Mouse (Mus musculus): ENCODE results near the gene Rap2b. TPM values are rescaled to one million over a fixed set of nuclear protein-coding genes. Genes with fewer than 3 reads are reported as not detected.
A peak's percentile ranks its signal among the peaks of the same experiment; 100 is the strongest.

The Rap2b gene
- total RNA-seq, 2 experiments from 2014 or later: 5.1 to 9.6 TPM

DNA sequence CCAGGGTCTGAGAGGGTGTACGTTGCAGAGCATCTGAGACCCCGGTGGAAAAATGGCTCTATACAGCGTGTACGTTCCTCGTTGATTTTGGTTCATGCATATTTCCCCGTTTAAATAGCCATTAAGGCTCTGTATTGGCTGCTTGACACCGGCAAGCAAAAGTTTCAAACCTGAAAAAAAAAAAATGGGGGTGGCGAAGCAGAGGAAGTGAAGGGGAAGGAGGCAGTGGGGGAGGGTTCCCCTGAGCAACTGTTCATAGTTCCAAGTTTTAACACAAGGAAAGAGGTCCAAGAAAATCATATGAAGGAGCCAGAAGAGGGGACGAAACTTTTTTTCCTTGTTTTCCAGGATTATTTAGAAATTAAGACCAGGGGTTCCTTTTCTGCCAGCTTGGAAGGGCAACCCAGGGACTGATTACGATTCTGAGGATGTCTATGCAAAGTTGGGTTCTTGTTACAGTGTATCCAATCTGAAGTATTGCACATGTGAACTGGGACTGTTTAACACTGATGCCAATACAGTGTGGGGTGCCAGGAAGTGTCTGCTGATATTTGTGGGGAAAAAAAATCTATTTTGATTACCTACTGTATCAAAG is 4.4 kb downstream of the Rap2b start, which contains the start of gene B430305J03Rik:
TSS of gene B430305J03Rik (minus strand) at position 173 of the 595 bp plus-strand sequence.
- no peak for ATAC-seq (replicated peaks; ENCODE audit: low FRiP score, low TSS enrichment, poor library complexity, severe bottlenecking)

GRCm38 (mm10) chr3:61368446-61368845 is 7.0 kb downstream of the Rap2b start:
- no peak for ATAC-seq (replicated peaks; ENCODE audit: low FRiP score, low TSS enrichment, poor library complexity, severe bottlenecking)

- ATAC-seq (replicated peaks; ENCODE audit: low FRiP score, low TSS enrichment, poor library complexity, severe bottlenecking): no peak
These were observed 14.6 kb downstream of the Rap2b start for GRCm38 (mm10) chr3:61376001-61376400.

GRCm38 (mm10) chr3:61386368-61386767 is 24.9 kb downstream of the Rap2b start:
- ATAC-seq (replicated peaks; ENCODE audit: low FRiP score, low TSS enrichment, poor library complexity, severe bottlenecking): no peak

DNA sequence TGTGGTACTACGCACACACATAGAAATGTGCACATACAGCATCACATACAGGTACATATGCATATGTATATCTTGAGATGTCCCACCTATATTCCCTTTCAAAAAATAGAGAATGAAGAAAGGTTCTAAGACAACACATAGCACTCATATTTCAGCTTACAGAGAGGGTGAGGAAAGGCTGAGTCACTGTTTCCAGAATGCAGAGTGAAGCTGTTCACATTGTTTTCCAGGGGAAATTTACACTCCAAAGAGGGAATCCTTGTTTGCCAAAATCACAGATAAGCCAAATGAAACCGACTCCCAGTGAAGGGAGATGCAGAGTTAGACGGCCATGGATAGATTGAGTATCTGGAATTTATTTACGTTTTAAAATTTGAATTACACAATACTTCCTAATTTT is 30.1 kb downstream of the Rap2b start:
- ATAC-seq (replicated peaks; ENCODE audit: low FRiP score, low TSS enrichment, poor library complexity, severe bottlenecking): no peak

DNA sequence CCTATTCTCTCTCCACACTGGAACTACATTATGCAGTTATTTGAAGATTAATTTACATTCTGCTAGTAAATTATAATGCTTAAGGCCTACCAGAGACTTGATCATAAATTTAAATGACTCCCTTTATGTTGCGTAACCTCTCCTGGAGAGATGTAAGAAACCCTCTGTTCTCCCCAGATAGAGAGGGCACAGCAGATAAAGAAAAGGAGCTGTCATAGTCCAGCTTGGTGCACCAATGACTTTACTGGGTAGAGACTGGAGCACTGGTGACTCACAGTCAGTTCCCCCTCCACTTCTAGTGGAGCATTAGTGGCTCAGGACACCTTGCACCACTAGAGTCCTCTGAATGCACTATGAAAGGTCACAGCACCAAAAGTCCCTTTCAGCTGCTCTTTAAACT is 31.4 kb downstream of the Rap2b start:
- ATAC-seq (replicated peaks; ENCODE audit: low FRiP score, low TSS enrichment, poor library complexity, severe bottlenecking): peak; percentile 99

DNA sequence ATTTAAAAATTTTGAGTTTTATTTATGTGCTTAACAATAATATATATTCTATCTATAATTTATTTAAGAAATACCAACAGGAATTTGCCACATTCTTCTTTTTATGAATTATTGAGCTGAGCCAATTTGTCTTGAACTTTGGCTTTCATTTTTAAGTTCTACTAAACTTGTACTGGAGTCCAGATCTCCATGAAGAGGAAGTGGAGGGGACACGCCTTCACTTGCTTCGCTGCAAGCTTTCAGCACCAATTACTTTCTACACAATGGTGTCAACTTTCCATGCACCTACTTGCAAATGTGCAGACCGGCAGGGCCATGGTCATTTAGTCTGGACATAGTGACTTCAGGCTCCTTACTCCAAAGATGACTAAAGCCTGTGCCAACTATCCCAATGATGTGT is 32.1 kb downstream of the Rap2b start:
- ATAC-seq (replicated peaks; ENCODE audit: low FRiP score, low TSS enrichment, poor library complexity, severe bottlenecking): no peak

DNA sequence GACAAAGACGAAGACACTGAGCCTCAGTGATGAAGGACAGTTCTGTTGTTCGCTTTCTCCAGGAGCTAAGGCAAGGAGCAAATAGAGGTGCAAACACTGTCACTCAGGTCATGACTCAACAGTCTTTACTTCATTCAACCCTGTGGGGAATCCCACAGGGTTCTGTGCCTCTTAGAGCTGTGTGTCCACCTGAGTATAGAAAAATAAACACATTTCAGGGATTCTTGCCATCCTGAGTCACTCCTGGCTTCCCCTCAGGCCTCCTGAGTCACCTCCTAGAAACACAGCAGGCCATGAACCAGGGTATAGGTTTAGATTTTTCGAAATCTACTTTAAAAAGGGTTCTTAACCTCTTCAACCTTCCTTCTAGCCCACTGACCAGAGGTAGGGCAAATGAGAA is 33.9 kb downstream of the Rap2b start:
- no peak for ATAC-seq (replicated peaks; ENCODE audit: low FRiP score, low TSS enrichment, poor library complexity, severe bottlenecking)

DNA sequence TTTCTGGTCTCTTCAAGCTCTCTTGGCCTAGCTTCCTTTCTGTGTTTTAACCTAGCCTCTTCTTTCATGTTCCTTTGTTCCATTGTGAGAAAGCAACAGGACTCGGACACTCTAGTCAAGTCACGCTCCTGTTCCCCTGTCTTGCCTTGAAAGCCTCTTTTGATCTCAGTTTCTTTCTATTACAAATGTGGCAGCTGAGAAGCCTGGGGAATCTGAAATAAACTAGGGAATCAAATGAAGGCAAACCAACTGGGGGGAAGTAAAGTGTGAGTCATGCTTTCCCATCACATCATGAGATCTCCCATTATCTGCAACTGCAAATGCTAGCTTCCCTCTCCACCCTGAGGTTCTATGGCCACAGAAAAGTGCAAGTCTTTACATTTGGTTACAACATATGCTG is 35.3 kb downstream of the Rap2b start:
- ATAC-seq (replicated peaks; ENCODE audit: low FRiP score, low TSS enrichment, poor library complexity, severe bottlenecking): no peak

GRCm38 (mm10) chr3:61400823-61401387 is 39.5 kb downstream of the Rap2b start:
- ATAC-seq (replicated peaks; ENCODE audit: low FRiP score, low TSS enrichment, poor library complexity, severe bottlenecking): no peak

- no peak for ATAC-seq (replicated peaks; ENCODE audit: low FRiP score, low TSS enrichment, poor library complexity, severe bottlenecking)
These were observed 45.5 kb downstream of the Rap2b start for GRCm38 (mm10) chr3:61406921-61407320.

GRCm38 (mm10) chr3:61409683-61410082 is 48.2 kb downstream of the Rap2b start:
- peak; percentile 95 for ATAC-seq (replicated peaks; ENCODE audit: low FRiP score, low TSS enrichment, poor library complexity, severe bottlenecking)

- no peak for ATAC-seq (replicated peaks; ENCODE audit: low FRiP score, low TSS enrichment, poor library complexity, severe bottlenecking)
These were observed 54.4 kb downstream of the Rap2b start for GRCm38 (mm10) chr3:61415883-61416282.

Other genes with a start within 250 kb of the Rap2b start
- gene B430305J03Rik, start 4.3 kb downstream of the Rap2b start, total RNA-seq (2014; fragmentation: Nextera tagmentation): 0.17 and 0.28 TPM in 2 replicates
- 0.05 and 0.19 TPM in 2 replicates for gene B430305J03Rik, start 4.3 kb downstream of the Rap2b start, total RNA-seq (2017)

All from megakaryocyte-erythroid progenitor cell, adult 5-6 weeks (primary cell).